Mouse (Mus musculus) CH12.LX (cell line): ENCODE measurements around the gene Cplx2. TPM values are rescaled to one million over a fixed set of nuclear protein-coding genes. Genes with fewer than 3 reads are reported as not detected.

Source experiments
- DNase-seq: peaks from one replicate; pipeline ENCODE4 v3.0.0-alpha.2; 2013; ENCODE audit errors: extremely low read depth
- H3K27ac ChIP-seq: 2 replicates; pipeline ENCODE4 v1.5.1; 2012; ENCODE audit warnings: low read depth, mild to moderate bottlenecking, control low read depth, moderate library complexity; ENCODE audit not compliant: insufficient read depth
- H3K27me3 ChIP-seq: replicated peaks from 2 replicates; pipeline ENCODE3; 2012; ENCODE audit warnings: inconsistent platforms
- H3K36me3 ChIP-seq, 2 experiments: replicated peaks in 1 of 2; 2 replicates each; pipeline versions ENCODE3 to v1.6.1; 2012; ENCODE audit warnings: inconsistent platforms in 1 of 2, low read length in 1 of 2, mild to moderate bottlenecking in 1 of 2, mixed read lengths in 1 of 2, moderate library complexity in 1 of 2; ENCODE audit not compliant: control insufficient read depth in 1 of 2, insufficient read depth in 1 of 2
- H3K4me1 ChIP-seq, 2 experiments: 2 replicates each; pipeline ENCODE4 v1.6.1; 2012; ENCODE audit warnings: inconsistent platforms in 1 of 2, moderate library complexity in 1 of 2; ENCODE audit not compliant: insufficient read depth in 2 of 2, control insufficient read depth in 1 of 2
- H3K4me2 ChIP-seq: 2 replicates; pipeline ENCODE4 v1.6.1; 2012; ENCODE audit warnings: low read depth, mild to moderate bottlenecking, control low read depth; ENCODE audit not compliant: poor library complexity, insufficient read depth, severe bottlenecking
- H3K4me3 ChIP-seq, 3 experiments: fragments of 150-350 bp in 1 of 3; sonication (generic) in 1 of 3; replicated peaks in 1 of 3; 2 replicates each; pipeline versions ENCODE3 to v1.5.1; 2011 to 2012; ENCODE audit warnings: low read depth in 2 of 3, low read length in 2 of 3, mild to moderate bottlenecking in 2 of 3, moderate library complexity in 2 of 3, control low read depth in 1 of 3, improper control_type of control experiment in 1 of 3, inconsistent platforms in 1 of 3, mixed read lengths in 1 of 3; ENCODE audit not compliant: poor library complexity in 1 of 3
- H3K79me2 ChIP-seq: replicated peaks from 2 replicates; pipeline ENCODE4 v1.6.1; 2012; ENCODE audit warnings: mild to moderate bottlenecking, moderate library complexity; ENCODE audit not compliant: control insufficient read depth, poor library complexity, insufficient read depth, severe bottlenecking; ENCODE audit errors: extremely low read depth
- H3K9ac ChIP-seq: 2 replicates; pipeline ENCODE4 v1.6.1; 2012; ENCODE audit warnings: low read depth, mild to moderate bottlenecking, control low read depth, moderate library complexity; ENCODE audit not compliant: insufficient read depth
- H3K9me3 ChIP-seq: replicated peaks from 2 replicates; pipeline ENCODE3; 2012; ENCODE audit warnings: low read length, inconsistent platforms, mixed read lengths
- BHLHE40 ChIP-seq: IDR thresholded peaks from 2 replicates; pipeline ENCODE4 v1.6.1; 2011; ENCODE audit warnings: mild to moderate bottlenecking, low read depth, low read length, improper control_type of control experiment
- CHD2 ChIP-seq: IDR thresholded peaks from 2 replicates; pipeline ENCODE4 v1.6.1; 2011; ENCODE audit warnings: low read length, improper control_type of control experiment
- CTCF ChIP-seq, 2 experiments: IDR thresholded peaks in 1 of 2; conservative IDR thresholded peaks in 1 of 2; 2 replicates each; pipeline ENCODE4 v1.5.1; 2011 to 2012; ENCODE audit warnings: low read depth in 2 of 2, low read length in 2 of 2, improper control_type of control experiment in 1 of 2, inconsistent platforms in 1 of 2, mild to moderate bottlenecking in 1 of 2, moderate library complexity in 1 of 2
- EP300 ChIP-seq: IDR thresholded peaks from 2 replicates; pipeline ENCODE4 v1.6.1; 2011; ENCODE audit warnings: low read length, improper control_type of control experiment
- JUN ChIP-seq: IDR thresholded peaks from 2 replicates; pipeline ENCODE4 v1.6.1; 2011; ENCODE audit warnings: low read depth, mild to moderate bottlenecking, low read length, improper control_type of control experiment, moderate library complexity; ENCODE audit not compliant: insufficient read depth
- KAT2A ChIP-seq: IDR thresholded peaks from 2 replicates; pipeline ENCODE4 v1.6.1; 2012; ENCODE audit warnings: low read length, improper control_type of control experiment, inconsistent platforms; ENCODE audit not compliant: insufficient replicate concordance
- MAFK ChIP-seq: IDR thresholded peaks from 2 replicates; pipeline ENCODE4 v1.6.1; 2011; ENCODE audit warnings: low read length, improper control_type of control experiment; ENCODE audit not compliant: insufficient replicate concordance
- MXI1 ChIP-seq: IDR thresholded peaks from 2 replicates; pipeline ENCODE4 v1.6.1; 2011; ENCODE audit warnings: mild to moderate bottlenecking, low read depth, low read length, improper control_type of control experiment
- POLR2AphosphoS2 ChIP-seq: IDR thresholded peaks from 2 replicates; pipeline ENCODE4 v1.6.1; 2011; ENCODE audit warnings: low read depth, low read length, improper control_type of control experiment
- TCF12 ChIP-seq: IDR thresholded peaks from 2 replicates; pipeline ENCODE4 v1.6.1; 2014; ENCODE audit warnings: low read depth, mild to moderate bottlenecking, inconsistent platforms, low read length, improper control_type of control experiment
- USF2 ChIP-seq: conservative IDR thresholded peaks from 2 replicates; pipeline ENCODE4 v1.6.1; 2011; ENCODE audit warnings: low read depth, low read length, improper control_type of control experiment
- dilution Hi-C: fragments of 300-500 bp; cut with MboI; formaldehyde crosslinking; loops from 2 replicates; pipeline ENCODE4 v1.14.3; 2020; ENCODE audit warnings: low sequenced_read_pairs; ENCODE audit not compliant: extremely low pct_unique_long_range_greater_than_20kb, extremely low pct_ligation_motif_present
- in situ Hi-C: fragments of 300-500 bp; cut with MboI; formaldehyde crosslinking; loops from 3 replicates; pipeline ENCODE4 v1.14.3; 2019; ENCODE audit warnings: low sequenced_read_pairs, low pct_ligation_motif_present, low pct_unique_long_range_greater_than_20kb, mixed read lengths
- polyA plus RNA-seq: library from polyadenylated mRNA; unstranded; fragments of >175 nt; gene quantifications from 2 replicates; pipeline ENCODE4 v1.2.1, GENCODE M21; 2012; ENCODE audit warnings: low read depth; ENCODE audit not compliant: insufficient read length
- total RNA-seq, 2 experiments: library from RNA; depleted of rRNA; stranded (reverse); fragments of 300-350 nt in 1 of 2; fragments of >200 nt in 1 of 2; gene quantifications; 2 replicates each; pipeline ENCODE4 v1.2.3; 2012 to 2014

Gene Cplx2
- total and polyA plus RNA-seq, 3 experiments: 0.05 to 0.21 (median 0.19) TPM

- TF ChIP-seq MAFK (no peak), BHLHE40 (no peak), JUN (peak; percentile 45; the same call in 1 of the 2 replicates), EP300 (peak; percentile 40), KAT2A (no peak)
Observed at GRCm38 (mm10) chr13:54322396-54323306, 48.5 kb upstream of the Cplx2 start (continued).

- no peak overlapping the region for H3K4me2 ChIP-seq
- no peak overlapping the region for H3K4me3 ChIP-seq
- no peaks in the 10 kb centered on the region for H3K9me3 ChIP-seq
- no peaks in the 10 kb centered on the region for H3K36me3 ChIP-seq
- H3K4me1 ChIP-seq: peaks cover 3 to 31% of the 10 kb centered on the region in 2 experiments; a peak in 3 of 4 replicates
- in situ Hi-C loops: no loop called here
- TF ChIP-seq CTCF (conservative IDR thresholded peaks at IDR 0.05 in 1 of 2, IDR thresholded peaks at IDR 0.05 in 1 of 2; ENCODE audit: low read depth in 2 of 2, low read length in 2 of 2) (no peak), POLR2AphosphoS2 (no peak)
- TF ChIP-seq, all 38 proteins: peak for 0
- dilution Hi-C loops: no loop called here
- Histone ChIP-seq H3K79me2 (no peaks in the 10 kb centered on the region), H3K27me3 (peaks cover 59% of the 10 kb centered on the region), H3K27ac (no peak overlapping the region), H3K9ac (no peak overlapping the region)
- DNase-seq: no peak
Observed at GRCm38 (mm10) chr13:54323307-54324165, 47.6 kb upstream of the Cplx2 start.

GRCm38 (mm10) chr13:54324178-54324577, 47.0 kb upstream of the Cplx2 start:
- Histone ChIP-seq H3K9ac (no peak overlapping the region), H3K4me2 (no peak overlapping the region), H3K36me3 (no peaks in the 10 kb centered on the region), H3K9me3 (no peaks in the 10 kb centered on the region), H3K27ac (no peak overlapping the region), H3K4me3 (no peak overlapping the region), H3K4me1 (peaks cover 3 to 31% of the 10 kb centered on the region in 2 experiments; a peak in 3 of 4 replicates), H3K79me2 (no peaks in the 10 kb centered on the region), H3K27me3 (peaks cover 60% of the 10 kb centered on the region)
- in situ Hi-C loops (no loop called here), dilution Hi-C loops (no loop called here)
- TF ChIP-seq CHD2 (no peak), USF2 (no peak), EP300 (no peak), MXI1 (no peak), TCF12 (no peak)
- DNase-seq: no peak
